Comparison of ENCODE assay signal across 7 mouse cellular contexts in genomic region chr4:101549958-101550591, GRCm38 (mm10). TPM values are rescaled to one million over a fixed set of nuclear protein-coding genes. Genes with fewer than 3 reads are reported as not detected.
A peak's percentile ranks its signal among the peaks of the same experiment; 100 is the strongest.
DNase-seq lines count a peak whose midpoint lies in the region; ATAC-seq lines count a peak whose summit lies in the region.

No protein-coding gene starts in this region.

- H3K4me2 ChIP-seq in embryonic facial prominence, embryonic 12.5 days (replicated peaks) = peak overlapping the region; percentile 79
- peak overlapping the region; percentile 66 for H3K4me2 ChIP-seq in limb, embryonic 12.5 days
- H3K4me2 ChIP-seq in midbrain, embryonic 14.5 days (ENCODE audit: low read length) = peak overlapping the region; percentile 65

- ATAC-seq in embryonic facial prominence, embryonic 12.5 days (ENCODE audit: insufficient number of reproducible peaks, insufficient read depth, low FRiP score, low TSS enrichment) = peak; percentile 71; the same call in 1 of the 2 replicates
- ATAC-seq in limb, embryonic 12.5 days (ENCODE audit: insufficient number of reproducible peaks, insufficient read depth, low FRiP score, low TSS enrichment, low read depth) = peak; percentile 80
- peak; percentile 85 for ATAC-seq in midbrain, embryonic 14.5 days (ENCODE audit: low FRiP score, low TSS enrichment)

- peaks cover 12% of the 10 kb centered on the region; the same call in 1 of the 2 replicates for H3K4me1 ChIP-seq in embryonic facial prominence, embryonic 12.5 days
- H3K4me1 ChIP-seq in hindbrain, embryonic 10.5 days (replicated peaks) = peaks cover 19% of the 10 kb centered on the region
- peaks cover 13% of the 10 kb centered on the region; the same call in 1 of the 2 replicates for H3K4me1 ChIP-seq in limb, embryonic 12.5 days (replicated peaks)
- peaks cover 21% of the 10 kb centered on the region; the same call in 1 of the 2 replicates for H3K4me1 ChIP-seq in midbrain, embryonic 14.5 days (ENCODE audit: control insufficient read depth, insufficient read depth, low read length)

- no peaks in the 10 kb centered on the region for H3K36me3 ChIP-seq in embryonic facial prominence, embryonic 12.5 days
- H3K36me3 ChIP-seq in hindbrain, embryonic 10.5 days = no peaks in the 10 kb centered on the region
- no peaks in the 10 kb centered on the region for H3K36me3 ChIP-seq in limb, embryonic 12.5 days
- H3K36me3 ChIP-seq in midbrain, embryonic 14.5 days (ENCODE audit: control insufficient read depth, insufficient read depth, low read length) = no peaks in the 10 kb centered on the region

- no peaks in the 10 kb centered on the region for H3K9me3 ChIP-seq in embryonic facial prominence, embryonic 12.5 days
- no peaks in the 10 kb centered on the region for H3K9me3 ChIP-seq in hindbrain, embryonic 10.5 days
- no peaks in the 10 kb centered on the region for H3K9me3 ChIP-seq in limb, embryonic 12.5 days
- no peaks in the 10 kb centered on the region for H3K9me3 ChIP-seq in midbrain, embryonic 14.5 days (ENCODE audit: control insufficient read depth, low read length)

- H3K27ac ChIP-seq in embryonic facial prominence, embryonic 12.5 days = peak overlapping the region; percentile 30; the same call in 1 of the 2 replicates
- peak overlapping the region; percentile 72; the same call in 1 of the 2 replicates for H3K27ac ChIP-seq in hindbrain, embryonic 10.5 days
- no peak overlapping the region for H3K27ac ChIP-seq in limb, embryonic 12.5 days
- peak overlapping the region; percentile 94 for H3K27ac ChIP-seq in midbrain, embryonic 14.5 days (replicated peaks; ENCODE audit: low read depth, low read length)

- peak overlapping the region; percentile 41 for H3K4me3 ChIP-seq in embryonic facial prominence, embryonic 12.5 days
- peak overlapping the region; percentile 63 for H3K4me3 ChIP-seq in hindbrain, embryonic 10.5 days
- H3K4me3 ChIP-seq in limb, embryonic 12.5 days (replicated peaks) = peak overlapping the region; percentile 33
- H3K4me3 ChIP-seq in midbrain, embryonic 14.5 days (replicated peaks; ENCODE audit: low read depth, low read length) = peak overlapping the region; percentile 57

- peaks cover 27% of the 10 kb centered on the region for H3K27me3 ChIP-seq in embryonic facial prominence, embryonic 12.5 days
- peaks cover 31% of the 10 kb centered on the region for H3K27me3 ChIP-seq in hindbrain, embryonic 10.5 days (ENCODE audit: insufficient read depth, poor library complexity, severe bottlenecking)
- H3K27me3 ChIP-seq in limb, embryonic 12.5 days = peaks cover 35% of the 10 kb centered on the region
- H3K27me3 ChIP-seq in midbrain, embryonic 14.5 days (ENCODE audit: control insufficient read depth, insufficient read depth, low read length) = no peaks in the 10 kb centered on the region

- DNase-seq in MN1 (ENCODE audit: low spot score) = peak; percentile 63
- peak; percentile 43 for DNase-seq in adrenal gland, adult 2 months
- peak; percentile 44 for DNase-seq in hindbrain, embryonic 10.5 days (ENCODE audit: low spot score)
- peak; percentile 82 for DNase-seq in midbrain, embryonic 14.5 days
- no peak for DNase-seq in right cerebral cortex, adult 2 months (ENCODE audit: low spot score in 2 of 2)

- H3K9ac ChIP-seq in embryonic facial prominence, embryonic 12.5 days = 0 out of 2 replicates have a peak overlapping the region, but pooled peaks have one; percentile 7
- H3K9ac ChIP-seq in limb, embryonic 12.5 days (replicated peaks) = no peak overlapping the region
- H3K9ac ChIP-seq in midbrain, embryonic 14.5 days (replicated peaks; ENCODE audit: low read length) = peak overlapping the region; percentile 74

- WGBS in embryonic facial prominence, embryonic 12.5 days = under 1% methylated on average over 33 of the region's 33 CpGs
- under 1% methylated on average over 33 of the region's 33 CpGs for WGBS in hindbrain, embryonic 10.5 days
- WGBS in limb, embryonic 12.5 days = 1% methylated on average over 33 of the region's 33 CpGs
- WGBS in midbrain, embryonic 14.5 days = under 1% methylated on average over 33 of the region's 33 CpGs

RNA-seq across cellular contexts. Expression of gene Dnajc6, which starts 53.6 kb away (rescaled TPM):
- total RNA-seq in adrenal gland, adult 2 months (2021) = 1 to 10 TPM; 3.3 to 6.1 TPM
- 0.91 and 1.3 TPM in 2 replicates for polyA plus RNA-seq in adrenal gland, adult 2 months (2012; rRNA removed)
- polyA plus RNA-seq in embryonic facial prominence, embryonic 12.5 days (2016; fragmentation: Nextera tagmentation; extraction: Ambion mirVana) = 2.6 and 3.3 TPM in 2 replicates
- polyA plus RNA-seq in hindbrain, embryonic 10.5 days (2016; fragmentation: Nextera tagmentation; extraction: Ambion mirVana) = 1.6 and 3.7 TPM in 2 replicates
- 0.66 and 1.4 TPM in 2 replicates for polyA plus RNA-seq in limb, embryonic 12.5 days (2016; fragmentation: Nextera tagmentation; extraction: Ambion mirVana)
- 49.3 and 55.0 TPM in 2 replicates for polyA plus RNA-seq in midbrain, embryonic 14.5 days (2014; fragmentation: Nextera tagmentation; extraction: Ambion mirVana)

Comparison
In these comparisons a context has a peak if more than half of its experiments do, and no peak if none do; other contexts are left out.
1. DNase-seq: peak in MN1 (single experiment), adrenal gland, adult 2 months (single experiment), hindbrain, embryonic 10.5 days (single experiment) and midbrain, embryonic 14.5 days (single experiment); none in right cerebral cortex, adult 2 months (0 of 2).
2. RNA of gene Dnajc6, which starts 53.6 kb away (polyA plus RNA-seq): 49.3 to 55.0 TPM in midbrain, embryonic 14.5 days; 1.6 to 3.7 TPM in hindbrain, embryonic 10.5 days, 2.6 to 3.3 TPM in embryonic facial prominence, embryonic 12.5 days, 0.91 to 1.3 TPM in adrenal gland, adult 2 months and 0.66 to 1.4 TPM in limb, embryonic 12.5 days; every median in the first group is over 10 times any median in the second.
3. Peak in every context shown above with its lines, with median percentiles within 50 percentile points of each other: ATAC-seq, H3K4me2 ChIP-seq and H3K4me3 ChIP-seq.